Mouse (Mus musculus): Measurements from ENCODE around the gene Tm7sf2. TPM values are rescaled to one million over a fixed set of nuclear protein-coding genes. Genes with fewer than 3 reads are reported as not detected.

The Tm7sf2 gene
- polyA plus RNA-seq, 1 experiment from 2014 or later: 22.1 TPM

DNA sequence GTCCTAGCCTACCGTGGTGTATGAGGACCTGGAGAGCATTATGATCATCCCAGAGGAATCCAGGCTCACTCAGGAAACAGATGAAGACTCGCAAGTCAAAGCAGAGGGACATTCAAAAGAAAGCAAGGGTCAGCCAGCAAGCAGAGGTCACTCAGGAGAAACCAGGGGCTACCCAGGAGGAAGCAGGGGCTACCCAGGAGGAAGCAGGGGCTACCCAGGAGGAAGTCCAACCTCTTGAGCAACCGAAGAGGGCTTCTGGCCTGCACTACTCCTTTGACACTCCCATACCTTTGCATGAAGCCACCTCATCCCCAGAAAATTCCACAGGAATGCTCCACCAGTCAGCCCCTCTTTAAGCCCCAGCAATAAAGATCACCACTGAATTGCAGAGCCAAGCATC lies 29.7 kb upstream of the Tm7sf2 start:
- peaks cover 22% of the 10 kb centered on the region for H3K36me3 ChIP-seq (ENCODE audit: control insufficient read depth, insufficient read depth, low read length)

GRCm38 (mm10) chr19:6094119-6094518 lies 25.9 kb upstream of the Tm7sf2 start, which contains the start of gene AC131692.1:
Gene AC131692.1 (plus strand): TSS chr19:6094419.
- ATAC-seq (ENCODE audit: low FRiP score, low TSS enrichment): no peak
- no peaks in the 10 kb centered on the region for H3K4me1 ChIP-seq (ENCODE audit: control insufficient read depth, insufficient read depth, low read length)

More for the DNA sequence above, 29.7 kb upstream of the Tm7sf2 start:
- WGBS: 94% methylated on average over 3 of the region's 3 CpGs
- H3K9me3 ChIP-seq (ENCODE audit: control insufficient read depth, low read length): no peaks in the 10 kb centered on the region
- no peak overlapping the region for H3K4me2 ChIP-seq (replicated peaks; ENCODE audit: low read depth, low read length)
- no peak overlapping the region for H3K27ac ChIP-seq (ENCODE audit: low read depth, low read length)
- H3K9ac ChIP-seq (ENCODE audit: low read depth, low read length): no peak overlapping the region
- H3K27me3 ChIP-seq (ENCODE audit: control insufficient read depth, insufficient read depth, low read length): no peaks in the 10 kb centered on the region
- H3K4me1 ChIP-seq (ENCODE audit: control insufficient read depth, insufficient read depth, low read length): no peaks in the 10 kb centered on the region
- no peak for ATAC-seq (ENCODE audit: low FRiP score, low TSS enrichment)
- H3K4me3 ChIP-seq (ENCODE audit: low read length): no peak overlapping the region

GRCm38 (mm10) chr19:6088841-6089240 lies 20.7 kb upstream of the Tm7sf2 start:
- ATAC-seq (ENCODE audit: low FRiP score, low TSS enrichment): no peak
- H3K27ac ChIP-seq (ENCODE audit: low read depth, low read length): no peak overlapping the region
- no peaks in the 10 kb centered on the region for H3K9me3 ChIP-seq (ENCODE audit: control insufficient read depth, low read length)
- H3K27me3 ChIP-seq (ENCODE audit: control insufficient read depth, insufficient read depth, low read length): no peaks in the 10 kb centered on the region
- H3K4me3 ChIP-seq (ENCODE audit: low read length): no peak overlapping the region
- WGBS: 94% methylated on average over 13 of the region's 13 CpGs
- H3K9ac ChIP-seq (ENCODE audit: low read depth, low read length): no peak overlapping the region
- peaks cover 58% of the 10 kb centered on the region for H3K36me3 ChIP-seq (ENCODE audit: control insufficient read depth, insufficient read depth, low read length)
- H3K4me1 ChIP-seq (ENCODE audit: control insufficient read depth, insufficient read depth, low read length): peaks cover 9% of the 10 kb centered on the region
- H3K4me2 ChIP-seq (replicated peaks; ENCODE audit: low read depth, low read length): no peak overlapping the region

More at GRCm38 (mm10) chr19:6094119-6094518, 25.9 kb upstream of the Tm7sf2 start, which contains the start of gene AC131692.1:
- 91% methylated on average over 7 of the region's 7 CpGs for WGBS
- H3K36me3 ChIP-seq (ENCODE audit: control insufficient read depth, insufficient read depth, low read length): peaks cover 55% of the 10 kb centered on the region
- no peaks in the 10 kb centered on the region for H3K9me3 ChIP-seq (ENCODE audit: control insufficient read depth, low read length)
- H3K27me3 ChIP-seq (ENCODE audit: control insufficient read depth, insufficient read depth, low read length): no peaks in the 10 kb centered on the region
- H3K9ac ChIP-seq (ENCODE audit: low read depth, low read length): no peak within 1 kb of the TSS
- H3K4me2 ChIP-seq (replicated peaks; ENCODE audit: low read depth, low read length): no peak within 1 kb of the TSS
- H3K4me3 ChIP-seq (ENCODE audit: low read length): no peak within 1 kb of the TSS
- no peak within 1 kb of the TSS for H3K27ac ChIP-seq (ENCODE audit: low read depth, low read length)

DNA sequence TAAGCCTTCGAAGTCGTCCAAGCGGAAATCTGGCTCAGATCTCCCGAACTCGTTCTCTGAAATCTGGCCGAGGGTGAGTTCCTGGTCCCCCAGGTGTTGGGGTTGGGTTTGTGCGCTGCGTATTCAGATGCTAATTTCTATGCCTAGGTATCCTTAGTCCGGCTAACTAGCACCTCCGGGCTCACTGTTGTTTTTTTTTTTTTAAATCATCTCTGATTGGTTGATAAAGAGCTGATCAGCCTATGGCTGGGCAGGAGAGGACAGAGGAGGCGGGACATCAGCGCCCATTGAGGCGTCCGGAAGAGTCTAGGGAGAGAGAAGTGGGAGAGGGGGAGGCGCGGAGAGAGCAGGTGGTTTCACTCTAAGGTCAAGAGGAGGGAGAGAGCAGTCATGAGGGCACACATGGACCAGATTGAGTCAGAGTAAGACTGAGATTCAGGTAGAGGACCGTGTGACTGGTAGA lies 17.3 kb upstream of the Tm7sf2 start:
- 1% methylated on average over 17 of the region's 17 CpGs for WGBS

DNA sequence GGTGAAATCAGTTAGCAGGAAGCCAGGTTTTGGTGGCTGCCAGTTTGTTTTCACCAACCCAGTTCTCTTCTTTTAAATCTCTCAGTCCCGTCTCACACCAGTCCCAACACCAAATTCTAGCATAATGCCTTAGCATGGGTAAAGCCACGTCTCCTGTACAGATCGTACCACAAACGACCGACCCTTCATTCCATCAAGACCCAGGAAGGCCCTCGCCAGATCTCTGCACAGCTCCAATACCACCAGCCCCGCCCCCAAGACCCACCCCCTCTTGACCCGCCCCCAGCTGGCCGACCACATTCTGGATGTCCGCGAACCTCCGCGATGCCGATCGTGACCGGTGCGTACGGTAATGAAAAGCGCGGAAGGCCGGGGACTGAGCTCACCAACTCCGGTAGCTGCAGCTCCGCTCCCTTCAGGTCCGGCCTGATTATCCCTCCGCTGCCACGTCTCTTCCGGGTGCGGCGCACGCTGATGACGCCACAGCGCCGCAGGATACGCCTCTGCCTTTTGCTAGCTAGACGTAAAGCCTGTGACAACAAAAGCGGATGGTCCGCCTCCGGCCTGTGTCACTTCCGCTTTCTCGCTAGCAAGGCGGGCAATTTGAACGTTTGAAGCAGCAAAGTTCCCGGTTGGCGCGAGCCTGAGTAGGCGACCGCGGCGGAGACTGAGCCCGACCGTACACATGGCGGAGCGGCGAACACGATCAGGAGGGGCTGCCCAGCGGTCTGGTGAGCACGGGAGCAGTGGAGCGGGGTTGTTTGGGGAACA lies 16.5 kb upstream of the Tm7sf2 start, which contains the start of the genes Zfpl1 and Cdca5:
TSS of gene Zfpl1 (minus strand) at position 479 of the 771 bp plus-strand sequence.
TSS of gene Cdca5 (plus strand) at position 506 of the 771 bp plus-strand sequence.
- H3K36me3 ChIP-seq (ENCODE audit: control insufficient read depth, insufficient read depth, low read length): peaks cover 54% of the 10 kb centered on the region
- peak; percentile 90 for ATAC-seq (ENCODE audit: low FRiP score, low TSS enrichment)

More for the DNA sequence above, 17.3 kb upstream of the Tm7sf2 start:
- H3K4me2 ChIP-seq (replicated peaks; ENCODE audit: low read depth, low read length): peak overlapping the region; percentile 63
- peaks cover 14% of the 10 kb centered on the region for H3K4me1 ChIP-seq (ENCODE audit: control insufficient read depth, insufficient read depth, low read length)
- no peaks in the 10 kb centered on the region for H3K9me3 ChIP-seq (ENCODE audit: control insufficient read depth, low read length)
- H3K27ac ChIP-seq (ENCODE audit: low read depth, low read length): no peak overlapping the region
- peaks cover 56% of the 10 kb centered on the region for H3K36me3 ChIP-seq (ENCODE audit: control insufficient read depth, insufficient read depth, low read length)
- H3K27me3 ChIP-seq (ENCODE audit: control insufficient read depth, insufficient read depth, low read length): no peaks in the 10 kb centered on the region
- peak overlapping the region; percentile 76 for H3K9ac ChIP-seq (ENCODE audit: low read depth, low read length)
- ATAC-seq (ENCODE audit: low FRiP score, low TSS enrichment): peak; percentile 88
- H3K4me3 ChIP-seq (ENCODE audit: low read length): peak overlapping the region; percentile 71

GRCm38 (mm10) chr19:6082156-6082555 lies 14.0 kb upstream of the Tm7sf2 start, which contains the start of gene Gm28374:
Gene Gm28374 (minus strand): TSS chr19:6082256.
- Histone ChIP-seq H3K4me1 (ENCODE audit: control insufficient read depth, insufficient read depth, low read length) (peaks cover 14% of the 10 kb centered on the region), H3K9ac (ENCODE audit: low read depth, low read length) (no peak within 1 kb of the TSS; the same call in 1 of the 2 replicates), H3K36me3 (ENCODE audit: control insufficient read depth, insufficient read depth, low read length) (peaks cover 33% of the 10 kb centered on the region), H3K4me2 (replicated peaks; ENCODE audit: low read depth, low read length) (no peak within 1 kb of the TSS), H3K4me3 (ENCODE audit: low read length) (no peak within 1 kb of the TSS), H3K27me3 (ENCODE audit: control insufficient read depth, insufficient read depth, low read length) (no peaks in the 10 kb centered on the region), H3K9me3 (ENCODE audit: control insufficient read depth, low read length) (no peaks in the 10 kb centered on the region), H3K27ac (ENCODE audit: low read depth, low read length) (no peak within 1 kb of the TSS)
- WGBS: 90% methylated on average over 9 of the region's 9 CpGs
- ATAC-seq (ENCODE audit: low FRiP score, low TSS enrichment): no peak

More for the DNA sequence above, 16.5 kb upstream of the Tm7sf2 start, which contains the start of the genes Zfpl1 and Cdca5:
- H3K4me2 ChIP-seq (replicated peaks; ENCODE audit: low read depth, low read length): peak within 1 kb of the TSS; percentile 90
- WGBS: under 1% methylated on average over 58 of the region's 58 CpGs
- H3K27ac ChIP-seq (ENCODE audit: low read depth, low read length): peak within 1 kb of the TSS; percentile 71
- peak within 1 kb of the TSS; percentile 71 for H3K4me3 ChIP-seq (ENCODE audit: low read length)
- peak within 1 kb of the TSS; percentile 76 for H3K9ac ChIP-seq (ENCODE audit: low read depth, low read length)
- H3K27me3 ChIP-seq (ENCODE audit: control insufficient read depth, insufficient read depth, low read length): no peaks in the 10 kb centered on the region
- H3K4me1 ChIP-seq (ENCODE audit: control insufficient read depth, insufficient read depth, low read length): peaks cover 14% of the 10 kb centered on the region
- no peaks in the 10 kb centered on the region for H3K9me3 ChIP-seq (ENCODE audit: control insufficient read depth, low read length)

GRCm38 (mm10) chr19:6079983-6080480 lies 11.9 kb upstream of the Tm7sf2 start, which contains the start of gene Tmem262:
Gene Tmem262 (plus strand): TSS chr19:6080033.
- peaks cover 24% of the 10 kb centered on the region for H3K36me3 ChIP-seq (ENCODE audit: control insufficient read depth, insufficient read depth, low read length)
- H3K27me3 ChIP-seq (ENCODE audit: control insufficient read depth, insufficient read depth, low read length): no peaks in the 10 kb centered on the region
- H3K4me1 ChIP-seq (ENCODE audit: control insufficient read depth, insufficient read depth, low read length): peaks cover 17% of the 10 kb centered on the region
- no peak within 1 kb of the TSS for H3K9ac ChIP-seq (ENCODE audit: low read depth, low read length)
- 92% methylated on average over 12 of the region's 12 CpGs for WGBS
- no peak for ATAC-seq (ENCODE audit: low FRiP score, low TSS enrichment)
- no peak within 1 kb of the TSS for H3K4me3 ChIP-seq (ENCODE audit: low read length)
- H3K9me3 ChIP-seq (ENCODE audit: control insufficient read depth, low read length): no peaks in the 10 kb centered on the region
- H3K4me2 ChIP-seq (replicated peaks; ENCODE audit: low read depth, low read length): no peak within 1 kb of the TSS
- no peak within 1 kb of the TSS for H3K27ac ChIP-seq (ENCODE audit: low read depth, low read length)

- WGBS: under 1% methylated on average over 33 of the region's 33 CpGs
- peak within 1 kb of the TSS; percentile 79 for H3K9ac ChIP-seq (ENCODE audit: low read depth, low read length)
- H3K4me1 ChIP-seq (ENCODE audit: control insufficient read depth, insufficient read depth, low read length): peaks cover 7% of the 10 kb centered on the region
- ATAC-seq (ENCODE audit: low FRiP score, low TSS enrichment): peak; percentile 78
- peaks cover 33% of the 10 kb centered on the region for H3K36me3 ChIP-seq (ENCODE audit: control insufficient read depth, insufficient read depth, low read length)
- peak within 1 kb of the TSS; percentile 86 for H3K27ac ChIP-seq (ENCODE audit: low read depth, low read length)
- H3K4me2 ChIP-seq (replicated peaks; ENCODE audit: low read depth, low read length): peak within 1 kb of the TSS; percentile 91
- H3K4me3 ChIP-seq (ENCODE audit: low read length): peak within 1 kb of the TSS; percentile 88
- H3K9me3 ChIP-seq (ENCODE audit: control insufficient read depth, low read length): no peaks in the 10 kb centered on the region
- no peaks in the 10 kb centered on the region for H3K27me3 ChIP-seq (ENCODE audit: control insufficient read depth, insufficient read depth, low read length)
Observed at GRCm38 (mm10) chr19:6076564-6077393, 8.6 kb upstream of the Tm7sf2 start, which contains the start of gene Vps51. Gene Vps51 (minus strand): TSS chr19:6077231.
